Mouse (Mus musculus) forebrain, embryonic 14.5 days (tissue): ENCODE data around the gene Pygo1. TPM values are rescaled to one million over a fixed set of nuclear protein-coding genes. Genes with fewer than 3 reads are reported as not detected.

Experiments used
- ATAC-seq: fragments of 200-750 bp; cut with Nextera tagmentation; 2 replicates; pipeline ENCODE4 v1.8.0; 2017; ENCODE audit warnings: mild to moderate bottlenecking, moderate library complexity
- DNase-seq: peaks from one replicate; pipeline ENCODE4 v3.0.0-alpha.2; 2015; ENCODE audit warnings: low spot score
- H3K27ac ChIP-seq: fragments of 300-500 bp; sonication (generic); 2 replicates; pipeline ENCODE4 v1.5.1; 2014; ENCODE audit warnings: low read depth, mild to moderate bottlenecking, control low read depth, low read length, moderate library complexity
- H3K27me3 ChIP-seq: fragments of 300-500 bp; sonication (generic); replicated peaks from 2 replicates; pipeline ENCODE4 v1.6.1; 2014; ENCODE audit warnings: low read length, control low read depth, mixed read lengths; ENCODE audit not compliant: control insufficient read depth, insufficient read depth
- H3K36me3 ChIP-seq: fragments of 300-500 bp; sonication (generic); 2 replicates; pipeline ENCODE4 v1.6.1; 2014; ENCODE audit warnings: low read length, control low read depth; ENCODE audit not compliant: control insufficient read depth, insufficient read depth
- H3K4me1 ChIP-seq: fragments of 300-500 bp; sonication (generic); 2 replicates; pipeline ENCODE4 v1.6.1; 2014; ENCODE audit warnings: antibody characterized with exemption, low read length, control low read depth; ENCODE audit not compliant: control insufficient read depth, insufficient read depth
- H3K4me2 ChIP-seq: fragments of 300-500 bp; sonication (generic); 2 replicates; pipeline ENCODE4 v1.6.1; 2014; ENCODE audit warnings: mild to moderate bottlenecking, control low read depth, low read length
- H3K4me3 ChIP-seq: fragments of 300-500 bp; sonication (generic); 2 replicates; pipeline ENCODE4 v1.5.1; 2014; ENCODE audit warnings: low read depth, low read length, control low read depth
- H3K9ac ChIP-seq: fragments of 300-500 bp; sonication (generic); 2 replicates; pipeline ENCODE4 v1.6.1; 2014; ENCODE audit warnings: mild to moderate bottlenecking, low read length, control low read depth, moderate library complexity
- H3K9me3 ChIP-seq: fragments of 300-500 bp; sonication (generic); replicated peaks from 2 replicates; pipeline ENCODE4 v1.6.1; 2016; ENCODE audit warnings: low read length, control low read depth, mixed read lengths; ENCODE audit not compliant: control insufficient read depth
- WGBS: fragments of 180-500 bp; shearing (Covaris S2); extraction: QIAGEN DNeasy Blood & Tissue Kit; methylation state at CpG from one replicate; pipeline ENCODE4 v1.1.7; 2014; 5-methylcytosine and 5-hydroxymethylcytosine counted together
- polyA plus RNA-seq: library from polyadenylated mRNA; unstranded; fragments of >200 nt; fragmentation: Nextera tagmentation; extraction: Ambion mirVana; gene quantifications from 2 replicates; pipeline ENCODE4 v1.2.1, GENCODE M21; 2014

Pygo1 gene
- polyA plus RNA-seq, 1 experiment from 2014 or later = 10.8 TPM

DNA sequence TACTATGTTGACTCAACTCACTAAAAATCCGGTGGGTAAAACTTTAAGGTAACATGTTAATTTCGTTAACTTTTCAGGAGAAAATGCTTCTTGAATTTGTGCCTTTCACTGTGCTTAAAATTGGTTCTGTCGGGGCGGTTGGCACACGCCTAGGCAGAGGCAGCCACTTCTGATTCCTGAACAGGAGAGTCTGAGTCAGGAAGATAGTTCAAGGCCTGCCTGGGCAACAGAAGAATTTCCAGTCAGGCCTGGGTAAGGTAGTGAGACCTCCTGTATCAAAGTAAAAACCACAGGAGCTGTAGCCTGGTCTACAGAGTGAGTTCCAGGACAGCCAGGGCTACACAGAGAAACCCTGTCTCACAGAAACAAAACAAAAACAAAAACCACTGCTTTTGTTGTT is 67.1 kb downstream of the Pygo1 start:
- Histone ChIP-seq H3K36me3 (no peaks in the 10 kb centered on the region), H3K9ac (no peak overlapping the region), H3K4me1 (no peaks in the 10 kb centered on the region), H3K27me3 (no peaks in the 10 kb centered on the region), H3K4me3 (no peak overlapping the region), H3K27ac (no peak overlapping the region), H3K9me3 (no peaks in the 10 kb centered on the region), H3K4me2 (no peak overlapping the region)
- WGBS = 90% methylated on average over 5 of the region's 5 CpGs
- no peak for ATAC-seq
- DNase-seq = no peak

DNA sequence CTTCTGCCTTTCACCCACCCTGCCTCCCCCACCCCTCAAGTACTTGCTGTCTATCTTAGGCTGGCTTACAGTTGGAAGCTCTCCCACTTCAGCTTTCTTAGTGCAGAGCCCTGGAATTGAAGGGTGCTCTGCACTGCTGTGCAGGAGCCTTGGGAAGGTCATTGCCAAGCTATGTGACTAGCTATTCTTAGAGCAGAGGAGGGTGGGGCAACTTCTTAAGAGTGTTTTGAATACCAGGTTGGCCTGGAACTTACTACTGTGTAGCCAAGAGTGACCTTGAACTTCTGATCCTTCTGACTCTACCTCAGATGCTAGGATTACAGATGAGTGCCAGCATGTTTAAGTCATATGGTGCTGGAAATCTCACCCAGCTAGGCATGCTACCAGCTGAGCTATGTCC is 70.7 kb downstream of the Pygo1 start:
- Histone ChIP-seq H3K4me1 (no peaks in the 10 kb centered on the region), H3K27me3 (no peaks in the 10 kb centered on the region), H3K4me2 (no peak overlapping the region), H3K4me3 (no peak overlapping the region), H3K9me3 (no peaks in the 10 kb centered on the region), H3K27ac (no peak overlapping the region), H3K9ac (no peak overlapping the region), H3K36me3 (peaks cover 7% of the 10 kb centered on the region; the same call in 1 of the 2 replicates)
- no peak for DNase-seq
- ATAC-seq = no peak

DNA sequence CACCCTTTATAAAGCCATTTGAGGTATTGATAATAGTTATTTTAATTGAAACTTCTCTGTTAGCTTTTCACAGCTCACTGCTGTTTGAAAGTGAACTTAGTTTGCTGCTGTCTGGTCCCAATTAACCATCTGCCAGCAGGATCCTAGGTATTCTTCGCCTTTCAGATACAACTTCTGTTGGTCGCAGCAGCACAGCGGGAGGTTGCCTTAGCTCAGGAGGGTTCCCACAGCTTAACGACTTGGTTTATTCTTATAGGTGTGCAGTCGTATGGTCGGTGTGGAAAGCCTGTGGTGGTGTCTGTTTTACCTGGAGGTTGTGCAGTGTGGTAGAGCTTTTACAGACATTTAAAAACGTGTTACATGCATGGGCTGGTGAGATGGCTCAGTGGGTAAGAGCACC is 71.4 kb downstream of the Pygo1 start:
- Histone ChIP-seq H3K36me3 (peaks cover 10% of the 10 kb centered on the region; the same call in 1 of the 2 replicates), H3K27ac (no peak overlapping the region), H3K4me3 (no peak overlapping the region), H3K9ac (no peak overlapping the region), H3K4me1 (no peaks in the 10 kb centered on the region), H3K9me3 (no peaks in the 10 kb centered on the region), H3K27me3 (no peaks in the 10 kb centered on the region), H3K4me2 (no peak overlapping the region)
- DNase-seq = no peak
- WGBS = 45% methylated on average over 7 of the region's 7 CpGs
- ATAC-seq = no peak

GRCm38 (mm10) chr9:73000487-73000886 is 75.0 kb downstream of the Pygo1 start:
- Histone ChIP-seq H3K4me3 (no peak overlapping the region), H3K27me3 (no peaks in the 10 kb centered on the region), H3K27ac (no peak overlapping the region), H3K36me3 (peaks cover 22% of the 10 kb centered on the region), H3K9ac (no peak overlapping the region), H3K4me1 (no peaks in the 10 kb centered on the region), H3K9me3 (no peaks in the 10 kb centered on the region), H3K4me2 (no peak overlapping the region)
- ATAC-seq (no peak), DNase-seq (no peak)
- WGBS = 62% methylated on average over 2 of the region's 2 CpGs

- Histone ChIP-seq H3K4me3 (no peak overlapping the region), H3K27me3 (no peaks in the 10 kb centered on the region), H3K4me1 (no peaks in the 10 kb centered on the region), H3K9ac (no peak overlapping the region), H3K36me3 (peaks cover 30% of the 10 kb centered on the region), H3K9me3 (no peaks in the 10 kb centered on the region), H3K4me2 (no peak overlapping the region), H3K27ac (no peak overlapping the region)
- DNase-seq (no peak), ATAC-seq (no peak)
- WGBS = 90% methylated on average over 13 of the region's 13 CpGs
Measured at GRCm38 (mm10) chr9:73001314-73002011, 76.0 kb downstream of the Pygo1 start.

Other genes starting within 250 kb of the Pygo1 start
- 0.36 TPM in 2 replicates for gene Prtg, start 118.8 kb upstream of the Pygo1 start, polyA plus RNA-seq
- 2.1 and 2.3 TPM in 2 replicates for gene Dyx1c1, start 33.1 kb downstream of the Pygo1 start, polyA plus RNA-seq
- not detected in 2 replicates for gene Gm44503, start 33.2 kb downstream of the Pygo1 start, polyA plus RNA-seq
- 26.0 and 28.2 TPM in 2 replicates for gene Ccpg1os, start 59.7 kb downstream of the Pygo1 start, polyA plus RNA-seq
- 29.5 and 39.8 TPM in 2 replicates for gene Ccpg1, start 59.8 kb downstream of the Pygo1 start, polyA plus RNA-seq
- gene Pigb, start 114.7 kb downstream of the Pygo1 start, polyA plus RNA-seq = 11.1 and 12.7 TPM in 2 replicates
- 0.51 and 0.69 TPM in 2 replicates for gene Rab27a, start 119.2 kb downstream of the Pygo1 start, polyA plus RNA-seq
- gene Khdc3, start 176.2 kb downstream of the Pygo1 start, polyA plus RNA-seq = not detected in 2 replicates
- gene Gm20509, start 176.8 kb downstream of the Pygo1 start, polyA plus RNA-seq = not detected in 2 replicates
- gene Rsl24d1, start 187.8 kb downstream of the Pygo1 start, polyA plus RNA-seq = 135 and 138 TPM in 2 replicates